Mouse (Mus musculus) subcutaneous adipose tissue, adult 2 months (tissue): ENCODE data around the gene Itpr1. TPM values are rescaled to one million over a fixed set of nuclear protein-coding genes. Genes with fewer than 3 reads are reported as not detected.

Experiments
- polyA plus RNA-seq: library from polyadenylated mRNA; depleted of rRNA; stranded (reverse); fragments of >200 nt; gene quantifications from 2 replicates; pipeline ENCODE4 v1.2.3, GENCODE M21; 2012; ENCODE audit warnings: low replicate concordance; rRNA removed

The Itpr1 gene
- polyA plus RNA-seq: 21.1 and 38.9 TPM in 2 replicates

GRCm38 (mm10) chr6:108212881-108213295 lies at the start of gene Itpr1:
Itpr1 (plus strand) TSS chr6:108213096.

GRCm38 (mm10) chr6:108184847-108185684 lies 27.8 kb upstream of the Itpr1 start, which contains the start of gene Sumf1:
Sumf1 (minus strand) TSS chr6:108185582.

Other genes starting within 250 kb of the Itpr1 start
- gene Setmar, start 148.1 kb upstream of the Itpr1 start, polyA plus RNA-seq: 3.6 and 4.7 TPM in 2 replicates
- gene Sumf1, start 27.5 kb upstream of the Itpr1 start, polyA plus RNA-seq: 34.7 and 52.2 TPM in 2 replicates